Mouse (Mus musculus) frontal cortex, adult (tissue): ENCODE results near the gene Rbm34.

Experiments
- ATAC-seq: cut with Nextera tagmentation; 2 replicates; pipeline ENCODE4 v1.9.2; 2017; ENCODE audit warnings: mild to moderate bottlenecking, moderate library complexity, mixed read lengths; ENCODE audit not compliant: low TSS enrichment

Gene Rbm34

DNA sequence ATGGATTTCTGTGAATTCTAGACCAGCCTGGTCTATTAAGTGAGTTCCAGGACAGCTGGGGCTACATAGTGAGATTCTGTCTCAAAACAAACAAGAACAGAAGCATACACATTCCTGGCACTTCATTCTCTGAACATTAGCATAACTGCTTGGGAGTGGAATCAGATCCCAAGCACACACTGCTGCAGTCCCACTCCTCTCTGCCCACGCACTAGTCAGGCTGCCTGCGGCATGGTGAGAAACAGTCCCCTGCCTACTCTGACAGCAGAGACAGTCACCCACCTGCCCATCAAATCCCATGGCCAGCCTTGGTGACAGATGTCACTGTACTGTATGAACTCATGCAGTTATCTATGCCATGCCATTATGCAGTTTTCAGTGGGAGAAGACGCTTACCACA, 9.4 kb downstream of the Rbm34 start:
- ATAC-seq: peak; percentile 93

DNA sequence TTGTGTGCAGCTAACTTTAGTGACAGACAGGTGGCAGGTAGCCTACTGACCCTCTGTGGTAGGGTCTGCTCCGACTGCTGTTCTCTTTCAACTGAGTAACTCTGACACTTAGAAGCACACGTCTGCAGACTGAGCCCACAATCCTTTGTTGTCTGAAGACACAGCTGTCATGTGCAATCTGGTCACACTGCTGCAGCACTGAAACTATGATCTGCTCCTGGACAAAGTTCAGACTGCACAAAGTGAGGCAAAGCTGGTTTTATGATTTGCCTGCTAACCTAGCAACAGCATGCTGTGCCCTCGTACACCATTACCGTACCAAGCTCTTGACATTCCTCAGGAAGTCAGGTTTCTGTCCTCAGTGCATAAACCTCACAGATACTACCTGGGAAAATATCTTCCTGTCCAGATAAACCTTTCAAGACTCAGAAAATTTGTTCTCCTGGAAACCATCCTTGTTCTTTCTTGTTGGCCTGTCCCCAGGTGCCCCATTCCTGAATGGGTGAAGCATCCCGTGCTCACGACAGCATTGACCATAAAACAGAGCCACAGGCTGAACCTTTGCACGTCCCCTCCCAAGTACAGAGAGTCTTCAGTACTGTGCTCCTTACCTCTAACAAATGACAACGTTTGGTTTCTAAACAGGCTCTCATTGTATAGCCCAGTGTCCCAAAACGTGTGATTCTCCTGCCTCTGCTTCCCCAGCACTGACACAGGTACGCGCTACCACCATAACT, 18.8 kb downstream of the Rbm34 start:
- ATAC-seq: no peak

- no peak for ATAC-seq
Observed at GRCm38 (mm10) chr8:126949527-126949926, 21.3 kb downstream of the Rbm34 start.

DNA sequence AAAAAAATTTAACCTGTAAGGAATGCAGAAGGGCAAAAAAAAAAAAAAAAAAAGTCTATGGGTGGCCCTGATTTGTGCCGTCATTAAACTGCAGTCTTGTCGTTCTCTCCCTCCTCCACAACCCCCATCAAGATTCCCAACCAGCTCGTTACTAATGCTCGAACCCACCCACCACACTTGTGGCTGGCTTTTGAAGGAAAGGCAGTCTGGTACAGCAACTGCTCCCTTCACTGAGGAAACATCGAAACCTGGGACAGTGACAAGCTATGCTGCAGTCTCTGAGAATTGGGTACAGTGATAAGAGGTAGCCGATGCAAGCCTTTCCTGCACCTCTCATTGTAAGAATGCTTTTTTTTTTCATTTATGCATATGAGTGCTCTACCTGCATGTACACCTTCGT, 24.4 kb downstream of the Rbm34 start:
- ATAC-seq: peak; percentile 20; the same call in 1 of the 2 replicates

DNA sequence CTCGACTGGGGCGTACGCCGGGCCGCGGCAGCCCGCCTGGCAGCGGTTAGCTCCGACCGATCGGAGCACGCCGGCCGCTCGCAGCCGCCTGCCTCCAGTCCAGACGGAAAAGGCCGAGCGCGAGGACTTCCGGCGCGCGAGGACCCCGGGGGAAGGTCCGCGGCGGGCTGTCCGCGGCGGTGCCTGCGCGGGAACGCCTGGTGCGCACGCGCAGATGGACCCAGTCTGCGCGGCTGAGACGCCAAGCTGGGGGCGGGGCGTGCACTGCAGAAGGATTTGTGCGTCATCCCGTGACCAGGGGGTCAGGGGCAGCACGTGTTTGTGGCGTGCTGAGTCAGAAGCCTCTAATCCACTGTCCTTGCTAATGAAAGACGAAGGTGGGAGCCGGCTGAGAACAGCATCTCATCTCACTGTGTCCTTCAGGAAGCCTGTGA, 25.1 kb downstream of the Rbm34 start, which contains the start of gene Tomm20:
Gene Tomm20 (minus strand): TSS at position 115 of the 434 bp plus-strand sequence.
- ATAC-seq: peak; percentile 89

DNA sequence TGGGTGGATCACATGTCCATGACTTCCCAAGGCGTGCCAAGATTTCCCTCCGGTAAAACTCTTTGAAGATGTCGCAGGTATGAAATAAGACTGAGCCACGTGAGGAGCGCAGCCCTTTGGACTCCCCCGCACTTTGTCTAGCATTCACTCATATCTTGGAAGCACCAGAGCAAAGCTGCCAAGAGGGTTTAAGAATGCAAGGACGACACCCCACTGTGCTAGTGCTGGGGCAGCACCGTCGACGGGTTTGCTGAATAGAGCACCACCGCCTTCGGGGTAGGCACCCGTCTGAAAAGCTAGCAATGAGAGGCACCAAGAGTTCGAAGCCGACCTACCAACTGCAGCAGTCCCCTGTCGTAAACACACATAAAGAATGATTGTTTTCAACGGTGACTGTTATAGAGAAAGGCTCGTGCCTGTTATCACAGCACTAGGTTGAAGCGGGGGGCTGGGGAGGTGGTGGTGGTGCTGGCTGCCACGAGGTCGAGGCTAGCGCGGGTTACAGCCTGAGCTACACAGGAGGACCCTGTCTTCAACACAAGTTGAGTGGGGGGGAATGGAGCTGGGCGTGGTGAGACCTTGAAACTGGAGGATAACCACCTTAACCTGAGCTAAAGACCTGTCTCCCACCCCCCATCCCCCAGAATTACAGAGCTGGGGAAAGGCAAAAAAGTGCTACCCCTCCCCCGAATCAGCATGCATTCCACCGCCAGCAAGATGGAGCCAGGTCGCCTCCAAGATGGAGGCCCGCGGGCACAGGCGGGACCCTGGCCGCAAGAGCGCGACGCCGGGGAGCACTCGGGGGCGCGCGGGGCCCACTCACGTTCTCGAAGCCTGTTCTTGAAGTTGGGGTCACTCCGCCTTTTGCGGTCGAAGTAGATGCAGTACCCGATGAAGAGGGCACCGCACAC, 25.8 kb downstream of the Rbm34 start:
- peak; percentile 39; the same call in 1 of the 2 replicates for ATAC-seq

- no peak for ATAC-seq
Observed at GRCm38 (mm10) chr8:126943565-126943964, 27.3 kb downstream of the Rbm34 start.

- no peak for ATAC-seq
Observed at GRCm38 (mm10) chr8:126937337-126937736, 33.5 kb downstream of the Rbm34 start.

DNA sequence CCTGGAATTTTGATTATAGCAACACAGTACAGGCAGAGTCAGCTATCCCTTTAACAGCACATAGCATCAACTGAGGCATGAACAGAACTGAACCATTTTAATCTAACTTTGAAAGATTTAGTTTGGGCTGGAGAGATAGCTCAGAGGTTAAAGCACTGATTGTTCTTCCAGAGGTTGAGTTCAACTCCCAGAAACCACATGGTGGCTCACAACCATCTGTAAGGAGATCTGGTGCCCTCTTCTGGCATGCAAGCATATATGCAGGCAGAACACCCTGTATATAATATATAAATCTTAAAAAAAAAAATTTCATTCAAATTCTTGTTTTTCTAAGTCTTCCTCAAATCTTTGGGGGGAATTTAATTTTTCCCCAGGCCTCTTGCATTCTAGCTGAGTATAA, 34.9 kb downstream of the Rbm34 start:
- no peak for ATAC-seq

- ATAC-seq: no peak
Observed at GRCm38 (mm10) chr8:126935387-126935786, 35.5 kb downstream of the Rbm34 start.

DNA sequence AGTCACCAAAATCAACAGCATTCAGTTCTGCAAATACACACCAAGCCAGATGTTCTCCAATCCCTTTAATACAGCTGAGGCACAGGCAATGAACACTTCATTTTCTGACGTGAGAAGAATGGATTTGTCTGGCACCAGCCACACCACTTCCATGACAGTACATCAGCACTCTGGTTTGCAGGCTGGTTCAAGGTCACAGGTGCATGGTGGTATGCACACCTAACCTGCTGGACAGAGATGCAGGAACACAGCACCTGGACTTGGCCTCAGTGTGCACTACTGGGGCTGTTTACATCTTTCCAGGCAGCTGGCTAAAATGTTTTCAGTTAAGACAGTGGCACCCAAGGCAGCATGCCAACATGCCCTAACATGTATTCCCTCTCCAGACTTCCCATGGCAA, 38.2 kb downstream of the Rbm34 start:
- no peak for ATAC-seq

GRCm38 (mm10) chr8:126932249-126932648, 38.6 kb downstream of the Rbm34 start:
- ATAC-seq: no peak

DNA sequence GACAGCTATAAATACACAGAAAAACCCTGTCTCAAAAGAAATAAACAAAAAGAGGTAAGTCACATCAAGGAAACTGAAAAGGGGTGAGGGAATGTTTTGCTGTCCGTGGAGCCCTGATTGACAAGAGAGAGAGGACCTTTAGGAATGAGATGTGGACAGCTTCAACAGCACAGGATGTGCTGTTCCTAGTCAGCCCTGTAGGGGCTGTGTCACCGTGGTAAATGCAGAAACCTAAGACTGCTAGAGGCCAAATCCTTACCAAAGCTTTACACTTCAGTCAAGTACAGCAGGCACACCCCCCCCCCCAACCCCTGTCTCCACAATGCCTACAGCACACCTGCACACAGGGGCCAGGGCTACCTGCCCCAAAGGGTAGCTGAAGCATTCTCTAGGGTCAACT, 39.2 kb downstream of the Rbm34 start:
- ATAC-seq: no peak

DNA sequence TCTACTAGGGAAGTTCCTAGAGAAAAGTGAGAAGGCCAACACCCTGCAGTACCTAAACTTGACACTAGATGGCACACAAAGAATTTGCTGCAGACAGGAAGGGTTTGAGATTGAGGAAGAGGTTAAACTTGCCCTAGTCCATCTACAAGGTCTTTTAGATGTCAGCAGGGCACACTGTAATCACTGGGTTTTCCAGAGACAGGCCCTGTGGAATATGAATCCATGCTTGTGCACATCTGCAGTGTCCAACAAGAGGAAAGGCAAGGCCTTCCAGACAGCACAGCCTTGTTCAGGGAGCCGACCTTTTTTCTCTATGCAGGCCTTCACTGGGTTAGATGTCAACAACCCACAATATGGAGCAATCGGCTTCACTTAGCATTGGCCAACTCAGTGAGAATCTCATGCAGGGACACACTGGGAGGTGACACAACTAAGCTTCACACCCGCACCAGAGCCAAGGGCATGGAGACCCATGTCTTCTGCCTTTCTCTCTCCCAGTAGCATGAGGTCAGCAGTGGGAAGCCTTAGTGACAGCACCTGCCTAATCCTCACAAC, 41.2 kb downstream of the Rbm34 start:
- peak; percentile 24; the same call in 1 of the 2 replicates for ATAC-seq

DNA sequence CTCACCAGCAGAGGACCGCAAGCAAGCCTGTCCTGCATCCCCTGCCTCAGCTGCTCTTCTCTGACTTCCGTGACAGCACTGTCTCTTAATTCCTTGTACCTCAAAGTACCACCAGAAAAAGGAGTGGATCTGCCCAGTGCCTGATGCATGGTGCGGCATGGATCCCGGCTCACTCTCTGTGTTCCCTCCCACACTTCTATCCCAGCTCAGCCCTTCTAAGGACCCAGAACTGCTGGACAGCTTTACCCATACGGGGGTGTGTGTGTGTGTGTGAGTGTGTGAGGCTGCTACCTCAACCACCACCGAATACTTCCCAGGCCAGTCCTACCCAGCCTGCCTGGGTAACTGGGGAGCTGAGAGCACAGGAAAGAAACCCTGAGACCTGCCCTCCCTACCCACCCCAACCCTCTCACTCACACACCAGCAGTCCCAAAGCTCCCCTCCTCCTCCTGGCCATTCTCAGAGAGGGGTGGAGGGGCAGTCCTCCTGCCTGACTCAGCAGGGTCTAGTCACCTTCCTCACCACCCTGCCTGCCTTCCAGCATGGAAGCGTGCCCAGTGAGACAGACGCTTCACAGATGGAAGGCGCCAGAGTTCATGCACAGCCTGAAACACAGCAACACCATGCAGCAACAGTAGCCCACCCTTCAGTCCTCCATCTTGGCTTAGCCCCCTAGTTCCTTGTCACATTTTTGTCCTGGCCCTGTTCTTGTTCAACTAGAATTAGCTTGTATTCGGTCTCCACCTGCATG, 41.9 kb downstream of the Rbm34 start:
- ATAC-seq: peak; percentile 72

DNA sequence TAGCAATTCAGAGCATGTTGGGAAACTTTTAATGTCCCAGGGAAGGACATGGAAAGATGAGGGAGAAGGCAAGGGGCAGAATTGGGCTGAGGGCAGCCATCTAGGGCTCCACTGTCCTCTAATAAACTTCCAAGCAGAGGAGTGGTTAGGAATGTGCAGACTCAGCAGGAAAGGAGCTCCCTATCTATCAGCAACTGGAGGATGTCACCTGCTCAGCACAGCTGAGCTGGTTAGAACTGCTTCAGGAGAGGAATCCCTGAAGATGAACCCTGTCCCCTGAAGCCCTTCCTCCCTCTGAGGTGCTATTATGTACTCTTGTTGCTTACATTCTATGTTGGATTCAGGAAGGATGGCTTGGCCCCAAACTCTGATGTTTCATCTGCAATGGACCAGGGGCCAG, 42.8 kb downstream of the Rbm34 start:
- no peak for ATAC-seq

DNA sequence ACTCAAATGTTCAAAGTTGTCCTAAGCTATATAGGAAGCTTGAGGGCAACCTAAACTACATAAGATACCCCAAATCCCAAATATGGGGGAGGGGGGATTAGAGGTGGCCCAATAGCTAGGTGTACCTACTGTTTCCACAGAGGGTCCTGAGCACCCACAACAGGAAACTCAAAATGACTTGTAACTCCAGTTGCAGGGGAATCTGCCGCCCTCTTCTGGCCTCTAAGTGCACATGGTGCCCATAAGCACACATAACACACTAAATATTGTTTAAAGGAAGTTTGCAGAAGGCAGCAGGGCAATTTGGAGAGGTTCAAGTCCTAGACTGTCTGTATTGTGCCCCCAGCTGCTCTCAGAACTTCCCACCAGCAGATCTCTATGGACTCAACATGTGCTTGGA, 43.8 kb downstream of the Rbm34 start:
- ATAC-seq: no peak

GRCm38 (mm10) chr8:126922981-126923380, 47.9 kb downstream of the Rbm34 start:
- no peak for ATAC-seq

- ATAC-seq: 0 out of 2 replicates have a peak, but pooled peaks have one; percentile 7
Observed at GRCm38 (mm10) chr8:126921432-126921831, 49.4 kb downstream of the Rbm34 start.

- peak; percentile 94 for ATAC-seq
Observed at GRCm38 (mm10) chr8:126920845-126921244, 50.0 kb downstream of the Rbm34 start.

- ATAC-seq: no peak
Observed at GRCm38 (mm10) chr8:126920386-126920785, 50.5 kb downstream of the Rbm34 start.

DNA sequence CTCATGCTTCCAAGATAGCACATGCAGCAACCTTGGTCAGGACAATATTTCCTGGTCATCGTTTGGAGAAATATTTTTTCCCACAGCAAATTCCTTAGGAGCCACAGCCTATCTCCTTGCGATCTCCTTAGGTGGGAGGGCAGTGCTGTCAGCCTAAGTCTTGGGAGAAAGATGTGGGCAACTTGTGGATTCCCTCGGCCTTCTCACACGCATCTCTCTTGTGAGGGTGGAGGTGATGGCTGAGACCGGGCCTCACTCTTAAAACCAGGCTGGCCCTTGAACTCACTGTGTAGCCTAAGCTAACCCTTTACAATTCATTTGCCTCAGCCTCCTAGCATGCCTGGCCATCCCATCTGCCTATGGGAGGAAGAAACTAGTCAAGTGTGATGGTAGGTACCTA, 51.2 kb downstream of the Rbm34 start:
- no peak for ATAC-seq
